Mouse (Mus musculus) megakaryocyte, embryonic 14.5 days (primary cell): ENCODE measurements at regions not wholly inside any gene's neighbourhood (a gene's known extent, or its start where the extent isn't known, plus 50 kb on each side); places are given as distances from the start of the nearest gene placed in this dataset.

Source experiments
- H3K27me3 ChIP-seq: replicated peaks from 2 replicates; pipeline ENCODE3; 2012; ENCODE audit warnings: inconsistent platforms
- H3K36me3 ChIP-seq: replicated peaks from 2 replicates; pipeline ENCODE3; 2012; ENCODE audit warnings: low read length, inconsistent platforms, mixed read lengths
- H3K4me1 ChIP-seq: 2 replicates; pipeline ENCODE4 v1.6.1; 2012; ENCODE audit warnings: inconsistent platforms
- H3K4me3 ChIP-seq: replicated peaks from 2 replicates; pipeline ENCODE3; 2012; ENCODE audit warnings: moderate library complexity, mild to moderate bottlenecking, inconsistent platforms
- H3K9me3 ChIP-seq: 2 replicates; pipeline ENCODE4 v1.6.1; 2012; ENCODE audit warnings: inconsistent platforms
- FLI1 ChIP-seq: IDR thresholded peaks from 2 replicates; pipeline ENCODE4 v1.6.1; 2012; ENCODE audit warnings: low read length, inconsistent platforms, mixed read lengths
- GATA1 ChIP-seq: IDR thresholded peaks from 3 replicates; pipeline ENCODE4 v1.6.1; 2012; ENCODE audit warnings: mixed read lengths, low read length, inconsistent platforms, borderline replicate concordance

- H3K4me3 ChIP-seq, result peak overlapping the region; percentile 12
- no peak for TF ChIP-seq GATA1
- TF ChIP-seq FLI1, result no peak
- H3K36me3 ChIP-seq, result peaks cover 13% of the 10 kb centered on the region
- peaks cover 74% of the 10 kb centered on the region for H3K4me1 ChIP-seq
- H3K9me3 ChIP-seq, result no peaks in the 10 kb centered on the region
- H3K27me3 ChIP-seq, result no peaks in the 10 kb centered on the region
These were observed 217.4 kb upstream of the Spdye4c start for GRCm38 (mm10) chr2:128373363-128374252.

DNA sequence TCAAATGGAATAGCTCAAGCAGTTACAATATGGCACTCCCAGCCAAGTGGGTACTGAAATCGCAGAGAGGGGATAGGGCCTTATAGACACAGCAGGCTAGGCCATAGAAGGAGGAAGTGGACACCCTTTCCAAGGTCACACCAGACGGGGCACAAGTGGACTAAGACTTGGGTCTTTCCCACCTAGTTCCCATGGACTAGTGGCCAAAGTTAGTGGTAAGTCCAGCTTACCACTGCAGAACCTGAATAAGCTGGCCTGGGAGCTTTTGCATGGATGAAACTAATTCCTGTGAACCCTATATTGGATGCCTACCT lies 216.8 kb upstream of the Spdye4c start:
- H3K4me1 ChIP-seq, result peaks cover 76% of the 10 kb centered on the region
- no peaks in the 10 kb centered on the region for H3K9me3 ChIP-seq
- no peak for TF ChIP-seq FLI1
- no peak for TF ChIP-seq GATA1
- H3K27me3 ChIP-seq, result no peaks in the 10 kb centered on the region
- peak overlapping the region; percentile 12 for H3K4me3 ChIP-seq
- H3K36me3 ChIP-seq, result peaks cover 10% of the 10 kb centered on the region

DNA sequence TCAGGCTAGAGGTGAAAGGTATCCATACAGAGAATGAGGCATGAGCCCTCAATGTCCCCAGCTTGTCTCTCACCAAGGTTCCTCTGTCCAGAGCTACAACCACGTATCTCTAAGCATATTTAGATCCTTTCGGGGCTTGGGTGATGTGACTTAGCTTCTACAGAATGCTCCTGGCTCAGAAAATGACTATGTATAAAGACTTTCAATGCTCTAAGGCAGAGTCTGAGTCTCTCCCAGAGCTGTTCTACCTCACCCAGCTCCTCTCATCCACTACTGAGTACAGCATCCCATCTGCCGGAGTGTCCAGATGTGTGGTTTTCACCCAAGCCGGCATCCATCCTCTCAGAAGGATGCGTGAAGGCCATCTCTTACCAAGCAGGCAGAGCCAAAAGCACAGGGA lies 216.1 kb upstream of the Spdye4c start:
- Histone ChIP-seq H3K36me3 (peaks cover 6% of the 10 kb centered on the region), H3K9me3 (no peaks in the 10 kb centered on the region), H3K27me3 (no peaks in the 10 kb centered on the region), H3K4me1 (peaks cover 79% of the 10 kb centered on the region), H3K4me3 (no peak overlapping the region)
- TF ChIP-seq GATA1 (no peak), FLI1 (no peak)

DNA sequence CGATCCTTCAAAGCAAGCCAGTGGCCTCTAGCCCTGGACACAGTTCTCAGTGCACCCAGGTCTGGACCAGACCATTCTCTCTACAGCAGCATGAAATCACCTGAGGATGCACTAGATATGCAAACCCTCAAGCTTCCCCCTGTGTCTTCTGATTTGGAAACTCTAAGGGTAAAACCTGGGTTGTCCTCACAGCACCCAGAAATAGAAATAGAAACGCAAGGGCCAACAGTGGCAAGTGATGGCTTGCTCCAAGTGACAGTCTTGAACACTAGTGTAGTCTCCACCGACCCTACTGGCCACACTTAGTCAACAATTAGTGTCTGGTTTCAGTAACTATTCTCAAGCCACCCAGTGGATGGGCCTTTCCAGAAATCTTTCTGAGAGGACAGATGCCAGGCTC lies 215.2 kb upstream of the Spdye4c start:
- no peaks in the 10 kb centered on the region for H3K9me3 ChIP-seq
- H3K27me3 ChIP-seq, result no peaks in the 10 kb centered on the region
- TF ChIP-seq GATA1, result no peak
- TF ChIP-seq FLI1, result no peak
- H3K4me3 ChIP-seq, result no peak overlapping the region
- H3K36me3 ChIP-seq, result peaks cover 6% of the 10 kb centered on the region
- H3K4me1 ChIP-seq, result peaks cover 80% of the 10 kb centered on the region

GRCm38 (mm10) chr2:128377176-128377575 lies 213.8 kb upstream of the Spdye4c start:
- Histone ChIP-seq H3K4me3 (no peak overlapping the region), H3K27me3 (no peaks in the 10 kb centered on the region), H3K4me1 (peaks cover 79% of the 10 kb centered on the region), H3K9me3 (no peaks in the 10 kb centered on the region), H3K36me3 (peaks cover 6% of the 10 kb centered on the region)
- TF ChIP-seq FLI1 (no peak), GATA1 (no peak)

DNA sequence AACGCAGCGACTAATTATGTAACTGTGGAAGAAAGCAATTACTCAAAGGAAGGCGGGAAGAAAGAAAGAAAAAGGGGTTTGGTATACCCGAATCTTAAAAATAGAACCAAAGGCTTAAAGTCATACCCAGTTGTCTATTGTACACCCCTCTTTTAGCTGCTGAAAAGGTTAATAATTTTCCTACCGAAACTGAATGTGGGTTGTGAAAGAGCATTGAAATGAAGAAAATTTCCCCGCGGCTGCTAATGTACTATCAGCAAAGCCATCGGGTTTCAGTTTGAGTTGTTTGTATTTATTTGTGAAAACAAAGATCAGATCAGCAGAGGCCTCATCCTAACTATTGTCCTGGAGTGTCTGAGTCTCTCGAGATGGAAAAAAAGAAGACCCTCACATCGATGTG lies 213.3 kb upstream of the Spdye4c start:
- Histone ChIP-seq H3K4me3 (no peak overlapping the region), H3K9me3 (no peaks in the 10 kb centered on the region), H3K27me3 (no peaks in the 10 kb centered on the region), H3K4me1 (peaks cover 79% of the 10 kb centered on the region), H3K36me3 (peaks cover 6% of the 10 kb centered on the region)
- TF ChIP-seq FLI1, result no peak

- Histone ChIP-seq H3K4me1 (peaks cover 76% of the 10 kb centered on the region), H3K36me3 (peaks cover 6% of the 10 kb centered on the region), H3K27me3 (no peaks in the 10 kb centered on the region), H3K4me3 (no peak overlapping the region), H3K9me3 (no peaks in the 10 kb centered on the region)
- no peak for TF ChIP-seq GATA1
- no peak for TF ChIP-seq FLI1
These were observed 212.6 kb upstream of the Spdye4c start for GRCm38 (mm10) chr2:128378456-128378855.

GRCm38 (mm10) chr2:128379151-128379550 lies 211.9 kb upstream of the Spdye4c start:
- Histone ChIP-seq H3K4me3 (no peak overlapping the region), H3K27me3 (no peaks in the 10 kb centered on the region), H3K4me1 (peaks cover 76% of the 10 kb centered on the region), H3K36me3 (peaks cover 6% of the 10 kb centered on the region), H3K9me3 (no peaks in the 10 kb centered on the region)
- no peak for TF ChIP-seq GATA1

DNA sequence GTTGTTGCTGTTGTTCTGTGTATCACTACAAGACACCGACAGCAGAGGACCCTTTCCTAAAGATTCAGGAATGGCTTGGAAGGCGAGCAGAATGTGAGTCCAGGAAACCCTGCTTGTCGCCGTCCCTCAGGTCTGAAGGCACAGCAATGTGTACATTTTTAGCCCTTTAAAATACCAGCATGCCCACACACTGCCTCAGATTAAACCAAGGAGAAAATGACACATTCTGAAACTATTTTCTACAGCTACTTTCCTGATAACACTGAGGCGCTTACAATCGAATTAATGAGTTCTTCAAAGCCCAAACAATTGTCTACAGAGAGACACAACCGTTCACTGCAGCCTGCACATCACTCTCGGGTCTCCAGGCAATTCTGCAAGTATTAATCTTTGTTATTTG lies 211.5 kb upstream of the Spdye4c start:
- H3K36me3 ChIP-seq, result peaks cover 6% of the 10 kb centered on the region
- H3K4me1 ChIP-seq, result peaks cover 76% of the 10 kb centered on the region
- no peaks in the 10 kb centered on the region for H3K9me3 ChIP-seq
- TF ChIP-seq GATA1 (no peak), FLI1 (no peak)
- H3K27me3 ChIP-seq, result no peaks in the 10 kb centered on the region
- H3K4me3 ChIP-seq, result no peak overlapping the region

GRCm38 (mm10) chr2:128380581-128380980 lies 210.4 kb upstream of the Spdye4c start:
- Histone ChIP-seq H3K27me3 (no peaks in the 10 kb centered on the region), H3K36me3 (peaks cover 10% of the 10 kb centered on the region), H3K4me1 (peaks cover 75% of the 10 kb centered on the region), H3K9me3 (no peaks in the 10 kb centered on the region), H3K4me3 (no peak overlapping the region)
- TF ChIP-seq GATA1 (no peak), FLI1 (no peak)

DNA sequence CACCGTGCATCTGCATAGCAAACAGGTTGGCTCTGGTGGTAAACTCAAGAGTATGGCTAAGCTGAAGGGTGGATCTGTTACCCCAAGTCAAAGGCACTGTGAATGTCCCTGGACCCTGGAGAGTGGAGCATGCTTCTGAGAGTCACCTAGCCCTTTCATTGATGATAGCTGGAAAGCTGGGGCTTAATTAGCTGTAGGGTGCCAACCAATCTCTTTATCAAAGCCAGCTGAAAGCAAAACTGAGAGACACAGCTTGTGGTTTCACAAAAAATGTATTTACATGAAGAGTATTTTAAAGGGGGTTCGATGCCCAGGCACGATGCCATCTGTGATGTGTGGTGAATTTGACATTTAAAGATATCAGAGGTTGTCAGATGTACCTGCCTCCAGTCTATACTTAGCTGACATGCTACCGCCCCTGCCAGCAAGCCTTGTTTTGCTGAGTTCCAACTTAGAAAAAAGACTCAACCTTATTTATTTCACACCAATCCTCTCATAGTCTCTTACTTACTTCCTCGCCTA lies 209.3 kb upstream of the Spdye4c start:
- H3K36me3 ChIP-seq, result peaks cover 5% of the 10 kb centered on the region
- TF ChIP-seq FLI1 (no peak), GATA1 (no peak)
- H3K4me3 ChIP-seq, result no peak overlapping the region
- no peaks in the 10 kb centered on the region for H3K27me3 ChIP-seq
- H3K9me3 ChIP-seq, result no peaks in the 10 kb centered on the region
- H3K4me1 ChIP-seq, result peaks cover 72% of the 10 kb centered on the region
